Mouse (Mus musculus) liver, embryonic 14.5 days (tissue): ENCODE data around the gene Nrros.

Experiments used
- CTCF ChIP-seq: IDR thresholded peaks from 2 replicates; pipeline ENCODE4 v1.5.1; 2016; ENCODE audit warnings: antibody characterized with exemption, low read depth, control low read depth
- EP300 ChIP-seq: IDR thresholded peaks from 2 replicates; pipeline ENCODE4 v1.6.1; 2016; ENCODE audit warnings: antibody characterized with exemption, low read depth

- TF ChIP-seq EP300 (no peak), CTCF (no peak)
Measured at GRCm38 (mm10) chr16:32108578-32108977, 56.8 kb downstream of the Nrros start.
